Mouse (Mus musculus): Measurements from ENCODE around the gene Mink1. TPM values are rescaled to one million over a fixed set of nuclear protein-coding genes. Genes with fewer than 3 reads are reported as not detected.
A peak's percentile ranks its signal among the peaks of the same experiment; 100 is the strongest.

The Mink1 gene
- polyA plus RNA-seq, 1 experiment from 2014 or later: 9.3 TPM

DNA sequence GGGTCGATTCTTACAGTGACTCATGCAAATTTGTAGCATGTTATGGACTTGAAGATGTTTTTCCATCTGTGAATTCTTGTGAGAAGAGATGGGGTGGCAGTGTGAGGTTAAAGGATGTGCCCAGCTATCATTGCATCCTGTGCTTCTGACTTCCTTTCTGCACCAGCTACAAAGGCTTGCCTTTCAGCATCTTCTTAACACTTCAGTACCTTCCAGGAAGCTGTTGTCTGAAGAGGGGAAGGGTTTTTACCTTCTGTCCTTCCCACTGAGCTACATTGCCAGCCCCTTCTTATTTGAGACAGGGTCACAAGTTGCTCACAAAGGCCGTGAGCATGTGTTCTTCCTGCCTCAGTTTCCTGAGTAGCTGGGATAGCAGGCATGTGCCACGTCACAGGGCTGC lies 18.2 kb downstream of the Mink1 start:
- Histone ChIP-seq H3K9ac (ENCODE audit: low read depth, low read length) (no peak overlapping the region), H3K4me3 (ENCODE audit: low read length) (no peak overlapping the region), H3K4me1 (ENCODE audit: control insufficient read depth, insufficient read depth, low read length) (peaks cover 73% of the 10 kb centered on the region), H3K36me3 (ENCODE audit: control insufficient read depth, insufficient read depth, low read length) (no peaks in the 10 kb centered on the region), H3K27ac (ENCODE audit: low read length) (no peak overlapping the region), H3K27me3 (replicated peaks; ENCODE audit: control insufficient read depth, insufficient read depth, low read length) (no peaks in the 10 kb centered on the region), H3K4me2 (ENCODE audit: low read depth, low read length) (no peak overlapping the region), H3K9me3 (ENCODE audit: control insufficient read depth, low read length) (no peaks in the 10 kb centered on the region)
- ATAC-seq: no peak
- 81% methylated on average over 3 of the region's 3 CpGs for WGBS

DNA sequence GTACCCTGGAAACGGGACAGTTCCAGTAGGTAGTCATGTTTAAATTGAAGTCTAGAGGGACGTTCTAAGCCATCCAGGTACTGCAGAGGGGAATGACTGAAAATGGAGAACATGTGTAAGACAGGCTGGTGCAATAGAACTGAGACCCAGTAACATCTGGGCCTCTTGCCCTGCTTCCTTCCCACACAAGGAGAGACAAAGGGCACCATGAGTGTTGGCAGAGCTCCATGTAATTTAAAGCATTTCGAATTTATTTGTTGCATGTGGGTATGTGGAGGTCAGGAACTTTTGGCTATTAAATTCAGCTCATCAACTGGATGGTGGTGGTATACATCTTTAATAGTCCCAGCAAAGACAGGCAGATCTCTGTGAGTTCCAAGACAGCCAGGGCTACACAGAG lies 19.5 kb downstream of the Mink1 start:
- no peak overlapping the region for H3K4me3 ChIP-seq (ENCODE audit: low read length)
- H3K4me1 ChIP-seq (ENCODE audit: control insufficient read depth, insufficient read depth, low read length): peaks cover 70% of the 10 kb centered on the region
- H3K27me3 ChIP-seq (replicated peaks; ENCODE audit: control insufficient read depth, insufficient read depth, low read length): no peaks in the 10 kb centered on the region
- H3K9ac ChIP-seq (ENCODE audit: low read depth, low read length): no peak overlapping the region
- WGBS: 58% methylated on average over 3 of the region's 3 CpGs
- no peak overlapping the region for H3K4me2 ChIP-seq (ENCODE audit: low read depth, low read length)
- no peaks in the 10 kb centered on the region for H3K36me3 ChIP-seq (ENCODE audit: control insufficient read depth, insufficient read depth, low read length)
- ATAC-seq: no peak
- no peaks in the 10 kb centered on the region for H3K9me3 ChIP-seq (ENCODE audit: control insufficient read depth, low read length)
- no peak overlapping the region for H3K27ac ChIP-seq (ENCODE audit: low read length)

DNA sequence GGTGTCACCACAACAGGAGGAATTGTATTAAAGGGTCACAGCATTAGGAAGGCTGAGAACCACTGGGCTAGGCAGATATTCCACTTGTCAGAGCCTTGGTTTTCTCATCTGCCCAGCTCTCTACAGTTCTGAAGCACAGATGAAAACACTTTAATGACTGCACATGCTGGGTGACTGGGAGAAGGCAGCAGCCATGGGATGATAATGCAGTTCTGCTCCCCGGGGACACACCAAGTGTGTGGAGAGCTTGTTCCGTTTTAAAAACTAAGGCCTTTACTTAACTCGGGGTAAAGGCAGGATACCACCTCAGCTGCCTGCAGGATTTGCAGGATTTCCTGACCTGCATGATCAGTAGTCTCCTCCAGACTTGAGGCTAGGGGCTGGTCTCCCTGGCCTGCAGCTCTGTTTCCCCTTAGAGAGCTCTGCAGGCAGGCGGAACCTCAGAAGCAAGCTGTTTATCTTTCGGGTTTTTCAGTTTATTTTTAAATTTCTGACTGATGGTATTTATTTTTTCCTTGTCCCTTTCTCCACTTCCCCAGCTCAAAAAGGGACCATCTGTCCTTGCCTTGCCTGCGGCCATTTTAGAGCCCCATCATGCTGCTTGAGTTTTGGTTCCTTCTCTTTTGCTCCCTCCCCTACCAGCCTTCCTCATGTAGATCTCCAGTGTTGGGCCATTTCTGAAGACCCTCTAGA lies 20.5 kb downstream of the Mink1 start:
- WGBS: 62% methylated on average over 6 of the region's 6 CpGs
- Histone ChIP-seq H3K27me3 (replicated peaks; ENCODE audit: control insufficient read depth, insufficient read depth, low read length) (no peaks in the 10 kb centered on the region), H3K36me3 (ENCODE audit: control insufficient read depth, insufficient read depth, low read length) (no peaks in the 10 kb centered on the region), H3K27ac (ENCODE audit: low read length) (peak overlapping the region; percentile 31), H3K4me3 (ENCODE audit: low read length) (no peak overlapping the region), H3K4me2 (ENCODE audit: low read depth, low read length) (no peak overlapping the region), H3K9ac (ENCODE audit: low read depth, low read length) (no peak overlapping the region), H3K4me1 (ENCODE audit: control insufficient read depth, insufficient read depth, low read length) (peaks cover 61% of the 10 kb centered on the region), H3K9me3 (ENCODE audit: control insufficient read depth, low read length) (no peaks in the 10 kb centered on the region)
- no peak for ATAC-seq

DNA sequence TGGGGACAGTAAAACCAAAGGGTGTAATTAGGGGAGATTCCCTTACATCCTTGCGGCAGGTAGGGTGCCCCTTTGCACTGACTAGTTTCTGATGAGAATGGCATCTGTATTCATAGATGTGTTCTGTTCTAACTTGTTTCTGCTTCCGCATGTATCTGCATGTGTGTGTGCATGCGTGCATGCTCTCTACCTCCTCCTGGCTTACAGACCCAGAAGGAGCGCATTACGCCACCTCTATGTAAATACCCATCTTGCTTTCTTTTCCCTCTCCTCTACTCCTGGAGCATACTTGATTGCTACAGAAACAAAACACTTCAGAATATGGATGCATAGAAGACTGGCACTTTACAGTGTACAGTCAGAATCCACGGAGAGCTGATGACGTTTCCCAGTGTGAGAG lies 21.1 kb downstream of the Mink1 start:
- H3K27ac ChIP-seq (ENCODE audit: low read length): peak overlapping the region; percentile 31; the same call in 1 of the 2 replicates
- no peak overlapping the region for H3K4me3 ChIP-seq (ENCODE audit: low read length)
- no peaks in the 10 kb centered on the region for H3K9me3 ChIP-seq (ENCODE audit: control insufficient read depth, low read length)
- H3K4me1 ChIP-seq (ENCODE audit: control insufficient read depth, insufficient read depth, low read length): peaks cover 57% of the 10 kb centered on the region
- no peak for ATAC-seq
- H3K4me2 ChIP-seq (ENCODE audit: low read depth, low read length): no peak overlapping the region
- no peaks in the 10 kb centered on the region for H3K36me3 ChIP-seq (ENCODE audit: control insufficient read depth, insufficient read depth, low read length)
- 81% methylated on average over 7 of the region's 7 CpGs for WGBS
- H3K9ac ChIP-seq (ENCODE audit: low read depth, low read length): no peak overlapping the region
- no peaks in the 10 kb centered on the region for H3K27me3 ChIP-seq (replicated peaks; ENCODE audit: control insufficient read depth, insufficient read depth, low read length)

DNA sequence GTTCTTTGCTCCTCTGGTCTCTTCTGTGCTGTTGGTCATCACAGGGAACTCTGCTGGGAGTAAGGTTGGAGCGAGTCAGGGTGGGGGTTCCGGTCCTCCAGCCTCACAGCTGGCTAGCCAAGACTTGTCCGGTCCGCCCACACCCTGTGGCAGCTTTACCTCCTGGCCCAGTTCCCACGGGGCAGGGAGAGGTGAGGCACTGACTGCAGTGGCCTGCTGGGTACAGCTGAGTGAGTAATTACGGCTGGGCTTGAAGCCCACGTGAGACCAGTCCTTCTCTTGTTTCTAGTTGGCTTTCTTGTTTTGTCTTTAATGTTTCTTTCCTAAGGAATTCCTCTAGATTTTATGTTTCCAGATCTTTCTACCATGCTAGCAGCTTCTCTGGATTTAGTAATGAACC lies 22.8 kb downstream of the Mink1 start:
- WGBS: 44% methylated on average over 7 of the region's 7 CpGs
- peak; percentile 39; the same call in 1 of the 2 replicates for ATAC-seq
- H3K4me2 ChIP-seq (ENCODE audit: low read depth, low read length): no peak overlapping the region
- no peaks in the 10 kb centered on the region for H3K36me3 ChIP-seq (ENCODE audit: control insufficient read depth, insufficient read depth, low read length)
- H3K9ac ChIP-seq (ENCODE audit: low read depth, low read length): peak overlapping the region; percentile 32; the same call in 1 of the 2 replicates
- no peaks in the 10 kb centered on the region for H3K27me3 ChIP-seq (replicated peaks; ENCODE audit: control insufficient read depth, insufficient read depth, low read length)
- no peak overlapping the region for H3K4me3 ChIP-seq (ENCODE audit: low read length)
- H3K4me1 ChIP-seq (ENCODE audit: control insufficient read depth, insufficient read depth, low read length): peaks cover 40% of the 10 kb centered on the region
- H3K27ac ChIP-seq (ENCODE audit: low read length): 0 out of 2 replicates have a peak overlapping the region, but pooled peaks have one; percentile 35
- H3K9me3 ChIP-seq (ENCODE audit: control insufficient read depth, low read length): no peaks in the 10 kb centered on the region

DNA sequence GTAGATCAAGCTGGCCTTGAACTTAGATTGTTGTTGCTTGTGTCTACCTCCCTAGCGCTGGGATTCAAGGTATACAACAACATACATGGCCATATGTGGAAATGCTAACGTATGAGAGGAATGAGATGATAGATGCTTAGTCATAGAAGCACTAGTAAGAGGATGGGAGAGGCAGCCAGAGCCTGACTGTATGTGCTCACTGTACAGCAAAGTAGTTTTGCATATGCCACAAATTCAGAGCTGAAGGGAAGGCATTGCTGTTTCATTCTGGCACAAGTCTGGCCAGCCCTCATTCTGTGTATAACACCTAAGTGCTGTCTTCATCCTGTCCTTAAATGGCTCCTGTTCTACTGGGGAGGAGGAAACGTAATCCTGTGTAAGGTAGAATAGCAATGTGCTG lies 23.6 kb downstream of the Mink1 start:
- Histone ChIP-seq H3K4me1 (ENCODE audit: control insufficient read depth, insufficient read depth, low read length) (peaks cover 40% of the 10 kb centered on the region), H3K27me3 (replicated peaks; ENCODE audit: control insufficient read depth, insufficient read depth, low read length) (no peaks in the 10 kb centered on the region), H3K36me3 (ENCODE audit: control insufficient read depth, insufficient read depth, low read length) (no peaks in the 10 kb centered on the region), H3K9me3 (ENCODE audit: control insufficient read depth, low read length) (no peaks in the 10 kb centered on the region), H3K4me2 (ENCODE audit: low read depth, low read length) (no peak overlapping the region), H3K9ac (ENCODE audit: low read depth, low read length) (no peak overlapping the region), H3K27ac (ENCODE audit: low read length) (no peak overlapping the region), H3K4me3 (ENCODE audit: low read length) (no peak overlapping the region)
- no peak for ATAC-seq
- WGBS: 77% methylated on average over 3 of the region's 3 CpGs

DNA sequence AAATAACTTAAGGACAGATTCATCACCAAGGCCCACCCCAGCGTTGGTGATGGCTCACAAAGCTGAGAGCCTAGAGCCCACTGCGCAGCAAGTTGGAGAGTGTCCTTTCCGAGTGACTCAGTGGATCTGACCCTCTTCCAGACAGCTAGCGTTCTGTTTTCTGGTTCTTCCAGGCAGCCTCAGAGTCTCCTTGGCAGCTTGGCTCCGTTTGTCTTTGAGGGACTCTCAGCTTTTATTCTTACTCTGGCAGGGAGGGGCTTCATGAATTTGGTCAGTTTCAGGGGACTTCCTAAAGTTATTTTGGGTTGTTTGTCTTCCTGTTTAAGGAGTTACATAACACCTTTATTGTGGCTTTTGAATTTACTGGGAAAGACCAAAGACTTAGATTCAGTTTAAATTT lies 24.3 kb downstream of the Mink1 start:
- WGBS: 77% methylated on average over 5 of the region's 5 CpGs
- H3K27me3 ChIP-seq (replicated peaks; ENCODE audit: control insufficient read depth, insufficient read depth, low read length): no peaks in the 10 kb centered on the region
- no peak for ATAC-seq
- no peaks in the 10 kb centered on the region for H3K9me3 ChIP-seq (ENCODE audit: control insufficient read depth, low read length)
- no peak overlapping the region for H3K27ac ChIP-seq (ENCODE audit: low read length)
- no peak overlapping the region for H3K4me3 ChIP-seq (ENCODE audit: low read length)
- H3K9ac ChIP-seq (ENCODE audit: low read depth, low read length): no peak overlapping the region
- no peak overlapping the region for H3K4me2 ChIP-seq (ENCODE audit: low read depth, low read length)
- peaks cover 36% of the 10 kb centered on the region for H3K4me1 ChIP-seq (ENCODE audit: control insufficient read depth, insufficient read depth, low read length)
- H3K36me3 ChIP-seq (ENCODE audit: control insufficient read depth, insufficient read depth, low read length): no peaks in the 10 kb centered on the region

DNA sequence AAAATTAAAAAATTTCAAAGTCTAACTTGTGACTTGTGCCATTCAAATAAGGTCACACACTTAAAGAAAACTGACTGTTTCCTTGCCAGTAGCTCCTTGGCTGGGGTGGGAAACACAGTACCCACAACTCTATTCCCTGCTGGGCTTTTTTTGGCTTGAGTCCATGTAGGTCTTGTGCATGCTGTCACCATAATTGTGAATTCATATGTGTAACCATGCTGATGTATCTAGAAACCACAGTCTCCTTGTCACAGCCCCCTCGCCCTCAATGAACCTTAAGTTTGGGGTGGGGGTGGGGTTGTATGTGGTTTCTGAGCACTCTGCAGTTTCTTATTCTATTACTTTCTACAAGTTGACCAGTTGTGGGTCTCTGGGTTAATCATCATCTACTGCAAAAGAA lies 29.1 kb downstream of the Mink1 start:
- H3K4me1 ChIP-seq (ENCODE audit: control insufficient read depth, insufficient read depth, low read length): peaks cover 24% of the 10 kb centered on the region
- WGBS: 89% methylated on average over 1 of the region's 1 CpGs
- H3K36me3 ChIP-seq (ENCODE audit: control insufficient read depth, insufficient read depth, low read length): no peaks in the 10 kb centered on the region
- H3K27me3 ChIP-seq (replicated peaks; ENCODE audit: control insufficient read depth, insufficient read depth, low read length): no peaks in the 10 kb centered on the region
- no peak overlapping the region for H3K9ac ChIP-seq (ENCODE audit: low read depth, low read length)
- H3K4me3 ChIP-seq (ENCODE audit: low read length): no peak overlapping the region
- H3K9me3 ChIP-seq (ENCODE audit: control insufficient read depth, low read length): no peaks in the 10 kb centered on the region
- H3K27ac ChIP-seq (ENCODE audit: low read length): no peak overlapping the region
- ATAC-seq: no peak
- no peak overlapping the region for H3K4me2 ChIP-seq (ENCODE audit: low read depth, low read length)

DNA sequence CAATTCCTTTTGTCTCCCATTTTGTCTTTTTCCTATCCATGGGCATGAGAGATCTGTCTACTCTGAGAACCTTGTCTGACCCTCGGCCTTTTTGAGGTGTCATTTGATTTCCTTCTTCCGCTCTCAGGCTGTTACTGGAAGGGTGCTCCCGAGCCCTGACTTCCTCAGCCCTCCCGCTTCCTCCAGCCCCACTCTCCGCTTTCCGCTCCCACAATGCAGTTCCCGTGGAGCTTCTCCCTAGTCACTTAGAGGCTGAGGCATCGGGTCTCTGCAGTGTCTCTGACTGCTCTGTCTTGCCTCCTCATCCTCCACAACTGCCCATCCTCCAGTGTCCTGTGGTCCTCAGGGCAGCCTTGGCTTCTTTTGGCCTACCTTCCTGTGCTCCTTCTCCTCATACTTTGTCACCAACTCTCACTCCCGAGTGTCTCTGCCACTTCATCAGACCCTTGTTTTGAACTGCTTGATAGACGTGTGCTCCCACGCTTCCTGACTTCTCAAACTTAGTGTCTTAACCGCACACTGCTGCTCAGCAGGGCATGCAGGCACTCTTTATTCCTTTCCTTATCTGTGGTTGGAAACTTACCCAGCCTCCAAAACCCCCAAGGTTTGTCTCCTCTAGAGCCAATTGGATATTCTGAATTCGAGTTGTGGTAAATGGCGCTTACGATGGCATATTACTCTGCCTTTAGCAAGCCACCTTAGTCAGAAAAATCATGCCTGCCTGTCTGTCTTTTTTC lies 31.7 kb downstream of the Mink1 start:
- Histone ChIP-seq H3K4me3 (ENCODE audit: low read length) (no peak overlapping the region), H3K9me3 (ENCODE audit: control insufficient read depth, low read length) (no peaks in the 10 kb centered on the region), H3K4me1 (ENCODE audit: control insufficient read depth, insufficient read depth, low read length) (peaks cover 26% of the 10 kb centered on the region), H3K36me3 (ENCODE audit: control insufficient read depth, insufficient read depth, low read length) (0 out of 2 replicates have a peak, but pooled peaks cover 2% of the 10 kb centered on the region), H3K27me3 (replicated peaks; ENCODE audit: control insufficient read depth, insufficient read depth, low read length) (no peaks in the 10 kb centered on the region), H3K27ac (ENCODE audit: low read length) (peak overlapping the region; percentile 14; the same call in 1 of the 2 replicates), H3K4me2 (ENCODE audit: low read depth, low read length) (no peak overlapping the region), H3K9ac (ENCODE audit: low read depth, low read length) (no peak overlapping the region)
- 83% methylated on average over 15 of the region's 15 CpGs for WGBS
- ATAC-seq: no peak

All from intestine, embryonic 16.5 days (tissue).